Mouse (Mus musculus): Measurements from ENCODE around the gene Clec16a. TPM values are rescaled to one million over a fixed set of nuclear protein-coding genes. Genes with fewer than 3 reads are reported as not detected.

The Clec16a gene
- polyA plus RNA-seq, 1 experiment from 2014 or later = 32.5 TPM

- Histone ChIP-seq H3K27me3 (ENCODE audit: insufficient read depth, low read length) (no peaks in the 10 kb centered on the region), H3K36me3 (ENCODE audit: insufficient read depth, low read length) (no peaks in the 10 kb centered on the region), H3K4me1 (replicated peaks; ENCODE audit: insufficient read depth, low read length) (peaks cover 16% of the 10 kb centered on the region; the same call in 1 of the 2 replicates), H3K9me3 (replicated peaks; ENCODE audit: low read length) (no peaks in the 10 kb centered on the region), H3K4me3 (replicated peaks; ENCODE audit: low read depth, low read length) (no peak overlapping the region), H3K4me2 (ENCODE audit: low read length) (no peak overlapping the region), H3K9ac (ENCODE audit: low read depth, low read length) (no peak overlapping the region), H3K27ac (no peak overlapping the region)
- DNase-seq (ENCODE audit: low spot score) (no peak), ATAC-seq (replicated peaks; ENCODE audit: low FRiP score, low read depth) (no peak)
- WGBS = 88% methylated on average over 2 of the region's 2 CpGs
- TF ChIP-seq CTCF (IDR thresholded peaks at IDR 0.05; ENCODE audit: low read depth) = no peak
These were observed 114.1 kb downstream of the Clec16a start for GRCm38 (mm10) chr16:10659211-10659610.

GRCm38 (mm10) chr16:10660526-10660925 is 115.4 kb downstream of the Clec16a start:
- ATAC-seq (replicated peaks; ENCODE audit: low FRiP score, low read depth) = no peak
- DNase-seq (ENCODE audit: low spot score) = no peak
- Histone ChIP-seq H3K27ac (no peak overlapping the region), H3K4me1 (replicated peaks; ENCODE audit: insufficient read depth, low read length) (peaks cover 18% of the 10 kb centered on the region; the same call in 1 of the 2 replicates), H3K9me3 (replicated peaks; ENCODE audit: low read length) (no peaks in the 10 kb centered on the region), H3K36me3 (ENCODE audit: insufficient read depth, low read length) (no peaks in the 10 kb centered on the region), H3K27me3 (ENCODE audit: insufficient read depth, low read length) (no peaks in the 10 kb centered on the region), H3K9ac (ENCODE audit: low read depth, low read length) (no peak overlapping the region), H3K4me2 (ENCODE audit: low read length) (no peak overlapping the region), H3K4me3 (replicated peaks; ENCODE audit: low read depth, low read length) (no peak overlapping the region)
- no peak for TF ChIP-seq CTCF (IDR thresholded peaks at IDR 0.05; ENCODE audit: low read depth)

GRCm38 (mm10) chr16:10661385-10661784 is 116.2 kb downstream of the Clec16a start:
- TF ChIP-seq CTCF (IDR thresholded peaks at IDR 0.05; ENCODE audit: low read depth) = no peak
- no peak overlapping the region for H3K4me3 ChIP-seq (replicated peaks; ENCODE audit: low read depth, low read length)
- ATAC-seq (replicated peaks; ENCODE audit: low FRiP score, low read depth) = no peak
- H3K4me1 ChIP-seq (replicated peaks; ENCODE audit: insufficient read depth, low read length) = peaks cover 10% of the 10 kb centered on the region; the same call in 1 of the 2 replicates
- no peak overlapping the region for H3K9ac ChIP-seq (ENCODE audit: low read depth, low read length)
- WGBS = 66% methylated on average over 2 of the region's 2 CpGs
- H3K27me3 ChIP-seq (ENCODE audit: insufficient read depth, low read length) = no peaks in the 10 kb centered on the region
- no peak overlapping the region for H3K27ac ChIP-seq
- H3K4me2 ChIP-seq (ENCODE audit: low read length) = no peak overlapping the region
- H3K36me3 ChIP-seq (ENCODE audit: insufficient read depth, low read length) = no peaks in the 10 kb centered on the region
- H3K9me3 ChIP-seq (replicated peaks; ENCODE audit: low read length) = no peaks in the 10 kb centered on the region
- DNase-seq (ENCODE audit: low spot score) = no peak

GRCm38 (mm10) chr16:10663890-10664731 is 119.0 kb downstream of the Clec16a start:
- Histone ChIP-seq H3K9ac (ENCODE audit: low read depth, low read length) (no peak overlapping the region), H3K4me1 (replicated peaks; ENCODE audit: insufficient read depth, low read length) (0 out of 2 replicates have a peak, but pooled peaks cover 6% of the 10 kb centered on the region), H3K27ac (no peak overlapping the region), H3K9me3 (replicated peaks; ENCODE audit: low read length) (no peaks in the 10 kb centered on the region), H3K27me3 (ENCODE audit: insufficient read depth, low read length) (no peaks in the 10 kb centered on the region), H3K36me3 (ENCODE audit: insufficient read depth, low read length) (no peaks in the 10 kb centered on the region), H3K4me3 (replicated peaks; ENCODE audit: low read depth, low read length) (no peak overlapping the region), H3K4me2 (ENCODE audit: low read length) (no peak overlapping the region)
- WGBS = 82% methylated on average over 12 of the region's 12 CpGs
- ATAC-seq (replicated peaks; ENCODE audit: low FRiP score, low read depth) (no peak), DNase-seq (ENCODE audit: low spot score) (no peak)
- no peak for TF ChIP-seq CTCF (IDR thresholded peaks at IDR 0.05; ENCODE audit: low read depth)

- Histone ChIP-seq H3K27ac (no peak overlapping the region), H3K27me3 (ENCODE audit: insufficient read depth, low read length) (no peaks in the 10 kb centered on the region), H3K4me3 (replicated peaks; ENCODE audit: low read depth, low read length) (no peak overlapping the region), H3K4me2 (ENCODE audit: low read length) (no peak overlapping the region), H3K36me3 (ENCODE audit: insufficient read depth, low read length) (no peaks in the 10 kb centered on the region), H3K9me3 (replicated peaks; ENCODE audit: low read length) (no peaks in the 10 kb centered on the region), H3K9ac (ENCODE audit: low read depth, low read length) (no peak overlapping the region), H3K4me1 (replicated peaks; ENCODE audit: insufficient read depth, low read length) (0 out of 2 replicates have a peak, but pooled peaks cover 6% of the 10 kb centered on the region)
- DNase-seq (ENCODE audit: low spot score) = peak; percentile 61
- peak; percentile 11; the same call in 1 of the 2 replicates for ATAC-seq (replicated peaks; ENCODE audit: low FRiP score, low read depth)
- TF ChIP-seq CTCF (IDR thresholded peaks at IDR 0.05; ENCODE audit: low read depth) = peak; percentile 78
- 50% methylated on average over 12 of the region's 12 CpGs for WGBS
These were observed 120.1 kb downstream of the Clec16a start for GRCm38 (mm10) chr16:10664921-10665894.

- H3K9me3 ChIP-seq (replicated peaks; ENCODE audit: low read length) = no peaks in the 10 kb centered on the region
- H3K4me3 ChIP-seq (replicated peaks; ENCODE audit: low read depth, low read length) = no peak overlapping the region
- TF ChIP-seq CTCF (IDR thresholded peaks at IDR 0.05; ENCODE audit: low read depth) = no peak
- no peaks in the 10 kb centered on the region for H3K36me3 ChIP-seq (ENCODE audit: insufficient read depth, low read length)
- 0 out of 2 replicates have a peak, but pooled peaks cover 6% of the 10 kb centered on the region for H3K4me1 ChIP-seq (replicated peaks; ENCODE audit: insufficient read depth, low read length)
- no peak overlapping the region for H3K9ac ChIP-seq (ENCODE audit: low read depth, low read length)
- H3K27me3 ChIP-seq (ENCODE audit: insufficient read depth, low read length) = no peaks in the 10 kb centered on the region
- DNase-seq (ENCODE audit: low spot score) = no peak
- WGBS = 86% methylated on average over 3 of the region's 3 CpGs
- no peak overlapping the region for H3K27ac ChIP-seq
- no peak overlapping the region for H3K4me2 ChIP-seq (ENCODE audit: low read length)
- no peak for ATAC-seq (replicated peaks; ENCODE audit: low FRiP score, low read depth)
These were observed 121.6 kb downstream of the Clec16a start for GRCm38 (mm10) chr16:10666766-10667165.

Measured in kidney, postnatal 0 days (tissue).